Mouse (Mus musculus) liver, postnatal 0 days (tissue): ENCODE measurements around the gene Adcy9. TPM values are rescaled to one million over a fixed set of nuclear protein-coding genes. Genes with fewer than 3 reads are reported as not detected.
"Not testable (repeated sequence)": the region's sequence is repeated elsewhere in the genome, so short reads cannot be mapped to it uniquely, and the experiment has no call there.

Experiments used
- ATAC-seq: fragments of 200-750 bp; cut with Nextera tagmentation; 2 replicates; pipeline ENCODE4 v1.8.0; 2017; ENCODE audit warnings: mild to moderate bottlenecking, moderate library complexity
- DNase-seq: peaks from one replicate; pipeline ENCODE4 v3.0.0-alpha.2; 2016
- H3K27ac ChIP-seq: fragments of 300-500 bp; sonication (generic); 2 replicates; pipeline ENCODE4 v1.5.1; 2014; ENCODE audit warnings: antibody characterized with exemption, moderate library complexity, mild to moderate bottlenecking, low read depth
- H3K27me3 ChIP-seq: fragments of 300-500 bp; sonication (generic); 2 replicates; pipeline ENCODE4 v1.6.1; 2014; ENCODE audit warnings: low read length, control low read depth, mixed read lengths; ENCODE audit not compliant: insufficient read depth
- H3K36me3 ChIP-seq: fragments of 300-500 bp; sonication (generic); replicated peaks from 2 replicates; pipeline ENCODE4 v1.6.1; 2014; ENCODE audit warnings: mild to moderate bottlenecking, control low read depth, low read length, moderate library complexity, mixed read lengths; ENCODE audit not compliant: insufficient read depth
- H3K4me1 ChIP-seq: fragments of 300-500 bp; sonication (generic); 2 replicates; pipeline ENCODE4 v1.6.1; 2014; ENCODE audit warnings: antibody characterized with exemption, mild to moderate bottlenecking, control low read depth; ENCODE audit not compliant: insufficient read depth
- H3K4me2 ChIP-seq: fragments of 300-500 bp; sonication (generic); 2 replicates; pipeline ENCODE4 v1.6.1; 2014; ENCODE audit warnings: low read depth, mild to moderate bottlenecking, low read length, moderate library complexity, mixed read lengths
- H3K4me3 ChIP-seq: fragments of 300-500 bp; sonication (generic); 2 replicates; pipeline ENCODE4 v1.5.1; 2014; ENCODE audit warnings: low read depth, low read length
- H3K9ac ChIP-seq: fragments of 300-500 bp; sonication (generic); replicated peaks from 2 replicates; pipeline ENCODE4 v1.6.1; 2014; ENCODE audit warnings: mild to moderate bottlenecking, moderate library complexity
- H3K9me3 ChIP-seq: fragments of 300-500 bp; sonication (generic); 2 replicates; pipeline ENCODE4 v1.6.1; 2016; ENCODE audit warnings: mild to moderate bottlenecking, control low read depth, low read length, mixed read lengths
- CTCF ChIP-seq: sonication (generic); IDR thresholded peaks from 2 replicates; pipeline ENCODE4 v1.5.1; 2016; ENCODE audit warnings: antibody characterized with exemption, low read depth
- EP300 ChIP-seq: IDR thresholded peaks from 2 replicates; pipeline ENCODE4 v1.6.1; 2016; ENCODE audit warnings: antibody characterized with exemption, low read depth, mild to moderate bottlenecking
- WGBS: fragments of 180-500 bp; shearing (Covaris S2); extraction: QIAGEN DNeasy Blood & Tissue Kit; methylation state at CpG from one replicate; pipeline ENCODE4 v1.1.7; 2014; ENCODE audit not compliant: insufficient replicate concordance; 5-methylcytosine and 5-hydroxymethylcytosine counted together
- polyA plus RNA-seq: library from polyadenylated mRNA; unstranded; fragments of >200 nt; fragmentation: Nextera tagmentation; extraction: Ambion mirVana; gene quantifications from 2 replicates; pipeline ENCODE4 v1.2.1, GENCODE M21; 2015

Gene Adcy9
- polyA plus RNA-seq, 1 experiment from 2014 or later: 0.80 TPM

GRCm38 (mm10) chr16:4267453-4267852 is 152.8 kb downstream of the Adcy9 start:
- Histone ChIP-seq H3K4me2 (peak overlapping the region; percentile 81), H3K27ac (no peak overlapping the region), H3K4me1 (peaks cover 8% of the 10 kb centered on the region), H3K9me3 (no peaks in the 10 kb centered on the region), H3K27me3 (no peaks in the 10 kb centered on the region), H3K9ac (no peak overlapping the region), H3K36me3 (no peaks in the 10 kb centered on the region), H3K4me3 (peak overlapping the region; percentile 47; the same call in 1 of the 2 replicates)
- DNase-seq: no peak
- TF ChIP-seq CTCF (no peak), EP300 (no peak)
- ATAC-seq: no peak
- 65% methylated on average over 9 of the region's 9 CpGs for WGBS

- H3K27me3 ChIP-seq: no peaks in the 10 kb centered on the region
- 43% methylated on average over 5 of the region's 5 CpGs for WGBS
- H3K9me3 ChIP-seq: no peaks in the 10 kb centered on the region
- H3K27ac ChIP-seq: no peak overlapping the region
- ATAC-seq (no peak), DNase-seq (no peak)
- no peak overlapping the region for H3K9ac ChIP-seq
- H3K4me2 ChIP-seq: no peak overlapping the region
- H3K4me3 ChIP-seq: no peak overlapping the region
- no peak for TF ChIP-seq EP300
- no peak for TF ChIP-seq CTCF
- H3K4me1 ChIP-seq: peaks cover 8% of the 10 kb centered on the region
- H3K36me3 ChIP-seq: no peaks in the 10 kb centered on the region
These were observed 154.9 kb downstream of the Adcy9 start for GRCm38 (mm10) chr16:4265351-4265750.

GRCm38 (mm10) chr16:4263486-4263885 is 156.8 kb downstream of the Adcy9 start:
- Histone ChIP-seq H3K9ac (no peak overlapping the region), H3K27ac (no peak overlapping the region), H3K4me2 (no peak overlapping the region), H3K27me3 (no peaks in the 10 kb centered on the region), H3K4me1 (peaks cover 8% of the 10 kb centered on the region), H3K9me3 (no peaks in the 10 kb centered on the region), H3K36me3 (no peaks in the 10 kb centered on the region), H3K4me3 (no peak overlapping the region)
- ATAC-seq (no peak), DNase-seq (no peak)
- 66% methylated on average over 3 of the region's 3 CpGs for WGBS
- no peak for TF ChIP-seq CTCF
- no peak for TF ChIP-seq EP300

GRCm38 (mm10) chr16:4257546-4257945 is 162.8 kb downstream of the Adcy9 start:
- Histone ChIP-seq H3K36me3 (no peaks in the 10 kb centered on the region), H3K27ac (no peak overlapping the region), H3K9me3 (no peaks in the 10 kb centered on the region), H3K4me2 (no peak overlapping the region), H3K4me1 (no peaks in the 10 kb centered on the region), H3K4me3 (no peak overlapping the region), H3K9ac (no peak overlapping the region), H3K27me3 (no peaks in the 10 kb centered on the region)
- no peak for ATAC-seq
- TF ChIP-seq EP300: no peak
- TF ChIP-seq CTCF: no peak
- DNase-seq: no peak
- 75% methylated on average over 2 of the region's 2 CpGs for WGBS

GRCm38 (mm10) chr16:4248791-4249190 is 171.5 kb downstream of the Adcy9 start:
- Histone ChIP-seq H3K9me3 (no peaks in the 10 kb centered on the region), H3K4me1 (no peaks in the 10 kb centered on the region), H3K4me2 (no peak overlapping the region), H3K36me3 (no peaks in the 10 kb centered on the region), H3K4me3 (no peak overlapping the region), H3K27me3 (no peaks in the 10 kb centered on the region), H3K27ac (no peak overlapping the region), H3K9ac (no peak overlapping the region)
- ATAC-seq (no peak), DNase-seq (no peak)
- 76% methylated on average over 3 of the region's 3 CpGs for WGBS
- no peak for TF ChIP-seq EP300
- TF ChIP-seq CTCF: no peak

GRCm38 (mm10) chr16:4245241-4245640 is 175.1 kb downstream of the Adcy9 start:
- H3K4me2 ChIP-seq, H3K4me3 ChIP-seq, ATAC-seq, H3K9me3 ChIP-seq, H3K27me3 ChIP-seq, H3K36me3 ChIP-seq, H3K4me1 ChIP-seq, H3K9ac ChIP-seq, H3K27ac ChIP-seq, DNase-seq: not testable (repeated sequence)
- WGBS: 81% methylated on average over 1 of the region's 1 CpGs

Other genes starting within 250 kb of the Adcy9 start
- 8.7 and 8.9 TPM in 2 replicates for gene Crebbp, start 206.5 kb downstream of the Adcy9 start, polyA plus RNA-seq
- 1.00 and 3.0 TPM in 2 replicates for gene Srl, start 121.3 kb upstream of the Adcy9 start, polyA plus RNA-seq
- gene Tfap4, start 139.4 kb upstream of the Adcy9 start, polyA plus RNA-seq: 3.9 and 5.6 TPM in 2 replicates
- gene Glis2, start 174.2 kb upstream of the Adcy9 start, polyA plus RNA-seq: 1.7 and 1.9 TPM in 2 replicates
- 59.7 and 66.3 TPM in 2 replicates for gene Pam16, start 204.5 kb upstream of the Adcy9 start, polyA plus RNA-seq
- 1.6 and 1.9 TPM in 2 replicates for gene Vasn, start 219.4 kb upstream of the Adcy9 start, polyA plus RNA-seq
- gene Dnaja3, start 219.5 kb upstream of the Adcy9 start, polyA plus RNA-seq: 66.0 and 70.5 TPM in 2 replicates